Mouse (Mus musculus): ENCODE data around the gene Myo18b. TPM values are rescaled to one million over a fixed set of nuclear protein-coding genes. Genes with fewer than 3 reads are reported as not detected.

Myo18b gene
- polyA plus RNA-seq, 1 experiment from 2014 or later, result 0.39 TPM

- no peak for ATAC-seq (ENCODE audit: low FRiP score, low TSS enrichment)
- no peak overlapping the region for H3K27ac ChIP-seq (ENCODE audit: low read length)
- H3K4me3 ChIP-seq (ENCODE audit: low read length), result no peak overlapping the region
- no peaks in the 10 kb centered on the region; the same call in 1 of the 2 replicates for H3K9me3 ChIP-seq (ENCODE audit: low read length)
- no peak overlapping the region for H3K9ac ChIP-seq (replicated peaks; ENCODE audit: low read length)
- H3K36me3 ChIP-seq (ENCODE audit: insufficient read depth, low read length), result no peaks in the 10 kb centered on the region
- no peaks in the 10 kb centered on the region for H3K4me1 ChIP-seq (ENCODE audit: insufficient read depth, low read length)
- H3K27me3 ChIP-seq (ENCODE audit: insufficient read depth, low read length), result no peaks in the 10 kb centered on the region
- 57% methylated on average over 8 of the region's 8 CpGs for WGBS
- H3K4me2 ChIP-seq (replicated peaks; ENCODE audit: low read depth, low read length), result no peak overlapping the region
Measured at GRCm38 (mm10) chr5:112667153-112667552, 229.0 kb downstream of the Myo18b start.

GRCm38 (mm10) chr5:112665661-112666060 lies 230.5 kb downstream of the Myo18b start:
- WGBS, result 64% methylated on average over 7 of the region's 7 CpGs
- no peaks in the 10 kb centered on the region for H3K36me3 ChIP-seq (ENCODE audit: insufficient read depth, low read length)

GRCm38 (mm10) chr5:112663701-112664100 lies 232.5 kb downstream of the Myo18b start:
- Histone ChIP-seq H3K4me2 (replicated peaks; ENCODE audit: low read depth, low read length) (no peak overlapping the region), H3K9ac (replicated peaks; ENCODE audit: low read length) (no peak overlapping the region), H3K4me1 (ENCODE audit: insufficient read depth, low read length) (no peaks in the 10 kb centered on the region), H3K27ac (ENCODE audit: low read length) (no peak overlapping the region), H3K36me3 (ENCODE audit: insufficient read depth, low read length) (no peaks in the 10 kb centered on the region), H3K9me3 (ENCODE audit: low read length) (no peaks in the 10 kb centered on the region; the same call in 1 of the 2 replicates), H3K27me3 (ENCODE audit: insufficient read depth, low read length) (no peaks in the 10 kb centered on the region), H3K4me3 (ENCODE audit: low read length) (no peak overlapping the region)
- WGBS, result 5% methylated on average over 1 of the region's 1 CpGs
- ATAC-seq (ENCODE audit: low FRiP score, low TSS enrichment), result no peak

More at GRCm38 (mm10) chr5:112665661-112666060, 230.5 kb downstream of the Myo18b start:
- no peak overlapping the region for H3K27ac ChIP-seq (ENCODE audit: low read length)
- H3K27me3 ChIP-seq (ENCODE audit: insufficient read depth, low read length), result no peaks in the 10 kb centered on the region
- H3K4me1 ChIP-seq (ENCODE audit: insufficient read depth, low read length), result no peaks in the 10 kb centered on the region
- no peak overlapping the region for H3K9ac ChIP-seq (replicated peaks; ENCODE audit: low read length)
- no peak overlapping the region for H3K4me3 ChIP-seq (ENCODE audit: low read length)
- H3K9me3 ChIP-seq (ENCODE audit: low read length), result no peaks in the 10 kb centered on the region; the same call in 1 of the 2 replicates
- no peak overlapping the region for H3K4me2 ChIP-seq (replicated peaks; ENCODE audit: low read depth, low read length)
- 0 out of 2 replicates have a peak, but pooled peaks have one; percentile 9 for ATAC-seq (ENCODE audit: low FRiP score, low TSS enrichment)

DNA sequence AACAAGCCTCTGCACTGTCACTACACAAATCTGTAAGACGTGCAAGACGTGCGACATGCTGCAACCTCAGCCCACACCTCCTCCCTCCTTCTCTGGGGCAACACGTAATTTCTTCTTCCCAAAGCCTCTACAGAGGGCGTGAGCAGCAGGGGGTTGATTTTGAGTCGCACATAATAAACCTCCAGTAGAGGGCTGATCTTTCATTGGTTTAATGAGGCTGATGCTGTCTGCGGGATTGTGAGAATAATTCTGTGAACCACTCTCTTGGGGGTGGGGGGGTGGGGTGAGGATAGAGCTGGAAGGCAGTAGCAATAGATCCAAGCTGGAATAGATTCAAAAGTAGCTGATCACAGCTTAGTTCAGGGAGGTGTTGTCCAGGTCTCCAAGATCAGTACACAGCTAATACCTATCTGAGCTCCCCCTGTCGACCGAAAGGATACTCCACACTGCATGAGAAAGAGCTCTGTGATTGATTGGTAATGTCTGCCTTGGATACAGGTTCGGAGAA lies 235.2 kb downstream of the Myo18b start:
- Histone ChIP-seq H3K4me3 (ENCODE audit: low read length) (no peak overlapping the region), H3K4me2 (replicated peaks; ENCODE audit: low read depth, low read length) (no peak overlapping the region), H3K4me1 (ENCODE audit: insufficient read depth, low read length) (peaks cover 7% of the 10 kb centered on the region; the same call in 1 of the 2 replicates), H3K9ac (replicated peaks; ENCODE audit: low read length) (no peak overlapping the region), H3K9me3 (ENCODE audit: low read length) (no peaks in the 10 kb centered on the region; the same call in 1 of the 2 replicates), H3K27ac (ENCODE audit: low read length) (no peak overlapping the region), H3K36me3 (ENCODE audit: insufficient read depth, low read length) (no peaks in the 10 kb centered on the region), H3K27me3 (ENCODE audit: insufficient read depth, low read length) (peaks cover 8% of the 10 kb centered on the region; the same call in 1 of the 2 replicates)
- WGBS, result 24% methylated on average over 10 of the region's 10 CpGs
- ATAC-seq (ENCODE audit: low FRiP score, low TSS enrichment), result no peak

DNA sequence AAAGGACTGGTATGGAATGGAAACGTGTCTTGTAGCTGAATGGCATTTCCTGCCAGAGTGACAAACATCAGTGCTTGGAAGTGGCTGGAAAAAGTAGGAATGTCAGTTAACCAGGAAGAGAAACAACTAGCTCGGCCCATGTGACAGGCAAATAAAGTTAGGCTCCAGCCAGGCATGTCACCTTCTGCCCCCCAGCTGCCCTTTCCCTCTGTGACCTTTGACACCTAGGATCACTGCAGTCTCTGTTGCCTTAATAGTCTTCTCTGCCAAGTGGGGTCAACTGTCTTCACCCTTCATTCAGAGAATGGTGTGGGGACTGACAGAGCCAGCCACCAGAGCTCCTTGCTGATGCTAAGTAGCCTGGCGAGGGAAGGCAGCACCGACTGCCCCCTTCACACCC lies 236.9 kb downstream of the Myo18b start:
- ATAC-seq (ENCODE audit: low FRiP score, low TSS enrichment), result no peak
- Histone ChIP-seq H3K36me3 (ENCODE audit: insufficient read depth, low read length) (no peaks in the 10 kb centered on the region), H3K4me2 (replicated peaks; ENCODE audit: low read depth, low read length) (no peak overlapping the region)

DNA sequence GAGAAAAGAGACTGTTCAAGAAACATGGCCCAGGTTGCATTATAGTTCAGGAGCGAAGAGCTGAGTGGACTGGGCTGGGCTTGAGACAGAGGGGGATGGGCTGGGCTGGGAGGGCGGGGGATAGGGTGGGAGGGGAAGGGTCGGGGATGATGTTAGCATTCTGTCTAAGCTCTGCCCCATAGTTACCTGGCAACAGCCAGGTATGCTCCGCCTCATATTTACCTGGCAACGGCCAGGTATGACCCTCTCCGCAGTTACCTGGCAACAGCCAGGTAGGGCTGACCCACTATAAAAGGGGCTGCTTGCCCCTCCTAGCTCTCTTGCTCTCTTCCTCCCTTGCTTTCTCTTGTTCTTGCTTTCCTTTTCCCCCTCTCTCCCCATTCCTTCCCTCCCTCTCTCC lies 239.4 kb downstream of the Myo18b start:
- Histone ChIP-seq H3K9me3 (ENCODE audit: low read length) (no peaks in the 10 kb centered on the region), H3K27ac (ENCODE audit: low read length) (no peak overlapping the region), H3K4me1 (ENCODE audit: insufficient read depth, low read length) (peaks cover 14% of the 10 kb centered on the region; the same call in 1 of the 2 replicates), H3K4me2 (replicated peaks; ENCODE audit: low read depth, low read length) (peak overlapping the region; percentile 42; the same call in 1 of the 2 replicates), H3K36me3 (ENCODE audit: insufficient read depth, low read length) (no peaks in the 10 kb centered on the region), H3K4me3 (ENCODE audit: low read length) (no peak overlapping the region), H3K27me3 (ENCODE audit: insufficient read depth, low read length) (peaks cover 18% of the 10 kb centered on the region), H3K9ac (replicated peaks; ENCODE audit: low read length) (no peak overlapping the region)
- 3% methylated on average over 6 of the region's 6 CpGs for WGBS
- 0 out of 2 replicates have a peak, but pooled peaks have one; percentile 16 for ATAC-seq (ENCODE audit: low FRiP score, low TSS enrichment)

More for the DNA sequence above, 236.9 kb downstream of the Myo18b start:
- no peaks in the 10 kb centered on the region; the same call in 1 of the 2 replicates for H3K9me3 ChIP-seq (ENCODE audit: low read length)
- no peak overlapping the region for H3K4me3 ChIP-seq (ENCODE audit: low read length)
- H3K27ac ChIP-seq (ENCODE audit: low read length), result no peak overlapping the region
- no peak overlapping the region for H3K9ac ChIP-seq (replicated peaks; ENCODE audit: low read length)
- H3K27me3 ChIP-seq (ENCODE audit: insufficient read depth, low read length), result peaks cover 15% of the 10 kb centered on the region
- H3K4me1 ChIP-seq (ENCODE audit: insufficient read depth, low read length), result peaks cover 14% of the 10 kb centered on the region; the same call in 1 of the 2 replicates
- 23% methylated on average over 4 of the region's 4 CpGs for WGBS

DNA sequence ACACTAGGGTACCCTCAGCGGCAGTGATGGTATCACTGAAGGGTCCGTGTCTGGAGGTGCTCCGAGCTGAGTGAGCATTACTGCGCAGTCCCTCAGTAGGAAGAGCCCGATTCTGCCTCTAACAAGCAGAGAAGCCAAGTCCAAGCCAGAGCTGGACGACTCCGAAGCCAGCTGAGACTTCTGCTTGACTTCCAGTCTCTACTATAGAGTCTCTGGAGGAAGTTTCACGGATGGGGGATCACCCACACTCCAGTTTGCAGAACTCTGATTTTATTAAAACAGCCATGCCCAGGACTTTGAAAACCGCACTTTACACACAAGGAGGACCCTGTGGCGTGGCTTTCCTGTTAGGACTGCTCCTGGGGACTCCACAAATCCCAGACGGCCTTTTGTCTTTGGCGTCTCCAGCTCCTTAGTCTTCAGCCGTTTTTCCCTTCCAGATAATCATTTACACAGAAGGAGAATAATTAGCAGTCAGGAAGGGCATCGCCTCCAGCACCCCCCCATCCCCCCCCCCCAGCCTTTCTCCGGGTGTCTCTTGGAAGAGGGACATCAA lies 240.1 kb downstream of the Myo18b start:
- Histone ChIP-seq H3K4me1 (ENCODE audit: insufficient read depth, low read length) (peaks cover 14% of the 10 kb centered on the region; the same call in 1 of the 2 replicates), H3K27me3 (ENCODE audit: insufficient read depth, low read length) (peaks cover 18% of the 10 kb centered on the region), H3K27ac (ENCODE audit: low read length) (no peak overlapping the region), H3K36me3 (ENCODE audit: insufficient read depth, low read length) (no peaks in the 10 kb centered on the region), H3K4me2 (replicated peaks; ENCODE audit: low read depth, low read length) (peak overlapping the region; percentile 42), H3K9me3 (ENCODE audit: low read length) (no peaks in the 10 kb centered on the region), H3K4me3 (ENCODE audit: low read length) (peak overlapping the region; percentile 22), H3K9ac (replicated peaks; ENCODE audit: low read length) (no peak overlapping the region)
- ATAC-seq (ENCODE audit: low FRiP score, low TSS enrichment), result no peak
- WGBS, result 3% methylated on average over 15 of the region's 15 CpGs

GRCm38 (mm10) chr5:112655529-112655928 lies 240.6 kb downstream of the Myo18b start:
- H3K4me3 ChIP-seq (ENCODE audit: low read length), result peak overlapping the region; percentile 22
- H3K9me3 ChIP-seq (ENCODE audit: low read length), result no peaks in the 10 kb centered on the region
- H3K4me1 ChIP-seq (ENCODE audit: insufficient read depth, low read length), result peaks cover 14% of the 10 kb centered on the region; the same call in 1 of the 2 replicates
- 4% methylated on average over 14 of the region's 14 CpGs for WGBS
- peak overlapping the region; percentile 42 for H3K4me2 ChIP-seq (replicated peaks; ENCODE audit: low read depth, low read length)
- H3K36me3 ChIP-seq (ENCODE audit: insufficient read depth, low read length), result no peaks in the 10 kb centered on the region
- no peak overlapping the region for H3K9ac ChIP-seq (replicated peaks; ENCODE audit: low read length)
- peaks cover 18% of the 10 kb centered on the region for H3K27me3 ChIP-seq (ENCODE audit: insufficient read depth, low read length)
- ATAC-seq (ENCODE audit: low FRiP score, low TSS enrichment), result peak; percentile 53; the same call in 1 of the 2 replicates
- no peak overlapping the region for H3K27ac ChIP-seq (ENCODE audit: low read length)

DNA sequence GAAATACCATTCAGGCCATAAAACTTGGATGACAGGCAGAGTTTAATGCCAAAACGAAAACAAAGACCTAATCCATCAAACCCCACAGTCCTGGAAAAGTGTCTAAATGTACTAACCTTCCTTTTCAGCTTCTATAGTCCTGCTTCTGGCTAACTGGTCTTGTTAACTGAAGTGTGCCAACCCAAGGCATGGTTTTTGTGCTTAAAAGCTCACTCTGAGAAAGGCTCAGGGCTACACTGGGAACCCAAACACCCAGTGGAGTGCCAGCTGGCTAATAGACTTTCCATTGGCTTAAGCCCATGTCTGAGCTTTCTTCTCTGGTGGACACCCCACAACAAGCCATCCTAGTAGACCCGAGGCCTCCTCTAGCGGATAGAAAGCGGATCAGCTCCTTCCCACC lies 244.1 kb downstream of the Myo18b start:
- peaks cover 18% of the 10 kb centered on the region for H3K27me3 ChIP-seq (ENCODE audit: insufficient read depth, low read length)
- no peaks in the 10 kb centered on the region for H3K9me3 ChIP-seq (ENCODE audit: low read length)
- no peak overlapping the region for H3K9ac ChIP-seq (replicated peaks; ENCODE audit: low read length)
- WGBS, result 78% methylated on average over 4 of the region's 4 CpGs
- peaks cover 14% of the 10 kb centered on the region; the same call in 1 of the 2 replicates for H3K4me1 ChIP-seq (ENCODE audit: insufficient read depth, low read length)
- no peak overlapping the region for H3K27ac ChIP-seq (ENCODE audit: low read length)
- H3K36me3 ChIP-seq (ENCODE audit: insufficient read depth, low read length), result no peaks in the 10 kb centered on the region
- no peak for ATAC-seq (ENCODE audit: low FRiP score, low TSS enrichment)
- H3K4me3 ChIP-seq (ENCODE audit: low read length), result no peak overlapping the region
- H3K4me2 ChIP-seq (replicated peaks; ENCODE audit: low read depth, low read length), result no peak overlapping the region

GRCm38 (mm10) chr5:112649164-112649702 lies 246.9 kb downstream of the Myo18b start:
- H3K4me1 ChIP-seq (ENCODE audit: insufficient read depth, low read length), result no peaks in the 10 kb centered on the region
- peaks cover 4% of the 10 kb centered on the region; the same call in 1 of the 2 replicates for H3K27me3 ChIP-seq (ENCODE audit: insufficient read depth, low read length)
- H3K36me3 ChIP-seq (ENCODE audit: insufficient read depth, low read length), result no peaks in the 10 kb centered on the region
- no peak overlapping the region for H3K4me3 ChIP-seq (ENCODE audit: low read length)
- H3K27ac ChIP-seq (ENCODE audit: low read length), result no peak overlapping the region
- WGBS, result 81% methylated on average over 6 of the region's 6 CpGs
- ATAC-seq (ENCODE audit: low FRiP score, low TSS enrichment), result no peak
- H3K4me2 ChIP-seq (replicated peaks; ENCODE audit: low read depth, low read length), result no peak overlapping the region
- no peaks in the 10 kb centered on the region for H3K9me3 ChIP-seq (ENCODE audit: low read length)
- no peak overlapping the region for H3K9ac ChIP-seq (replicated peaks; ENCODE audit: low read length)
